Mouse (Mus musculus) midbrain, embryonic 14.5 days (tissue): ENCODE measurements around the gene Irak1bp1. TPM values are rescaled to one million over a fixed set of nuclear protein-coding genes. Genes with fewer than 3 reads are reported as not detected.

Experiments used
- ATAC-seq: fragments of 200-750 bp; cut with Nextera tagmentation; 2 replicates; pipeline ENCODE4 v1.8.0; 2017; ENCODE audit warnings: moderate number of reproducible peaks, moderate library complexity; ENCODE audit not compliant: low FRiP score, low TSS enrichment
- DNase-seq: peaks from one replicate; pipeline ENCODE4 v3.0.0-alpha.2; 2015
- H3K27ac ChIP-seq: fragments of 300-500 bp; sonication (generic); replicated peaks from 2 replicates; pipeline ENCODE4 v1.5.1; 2014; ENCODE audit warnings: mild to moderate bottlenecking, low read depth, low read length, moderate library complexity
- H3K27me3 ChIP-seq: fragments of 300-500 bp; sonication (generic); 2 replicates; pipeline ENCODE4 v1.6.1; 2014; ENCODE audit warnings: low read length, control low read depth, mixed read lengths; ENCODE audit not compliant: control insufficient read depth, insufficient read depth
- H3K36me3 ChIP-seq: fragments of 300-500 bp; sonication (generic); 2 replicates; pipeline ENCODE4 v1.6.1; 2014; ENCODE audit warnings: low read length, control low read depth; ENCODE audit not compliant: control insufficient read depth, insufficient read depth
- H3K4me1 ChIP-seq: fragments of 300-500 bp; sonication (generic); 2 replicates; pipeline ENCODE4 v1.6.1; 2014; ENCODE audit warnings: mild to moderate bottlenecking, antibody characterized with exemption, low read length, control low read depth; ENCODE audit not compliant: control insufficient read depth, insufficient read depth
- H3K4me2 ChIP-seq: fragments of 300-500 bp; sonication (generic); 2 replicates; pipeline ENCODE4 v1.6.1; 2014; ENCODE audit warnings: mild to moderate bottlenecking, low read length, moderate library complexity
- H3K4me3 ChIP-seq: fragments of 300-500 bp; sonication (generic); replicated peaks from 2 replicates; pipeline ENCODE4 v1.5.1; 2014; ENCODE audit warnings: low read depth, low read length
- H3K9ac ChIP-seq: fragments of 300-500 bp; sonication (generic); replicated peaks from 2 replicates; pipeline ENCODE4 v1.6.1; 2014; ENCODE audit warnings: mild to moderate bottlenecking, low read length, moderate library complexity
- H3K9me3 ChIP-seq: fragments of 300-500 bp; sonication (generic); 2 replicates; pipeline ENCODE4 v1.6.1; 2016; ENCODE audit warnings: low read length, control low read depth, mixed read lengths; ENCODE audit not compliant: control insufficient read depth
- WGBS: fragments of 180-500 bp; shearing (Covaris S2); extraction: QIAGEN DNeasy Blood & Tissue Kit; methylation state at CpG from one replicate; pipeline ENCODE4 v1.1.7; 2014; 5-methylcytosine and 5-hydroxymethylcytosine counted together
- polyA plus RNA-seq: library from polyadenylated mRNA; unstranded; fragments of >200 nt; fragmentation: Nextera tagmentation; extraction: Ambion mirVana; gene quantifications from 2 replicates; pipeline ENCODE4 v1.2.1, GENCODE M21; 2014

Irak1bp1 gene
- polyA plus RNA-seq = 39.2 and 42.4 TPM in 2 replicates

GRCm38 (mm10) chr9:82829007-82829689 lies at the start of gene Irak1bp1:
Irak1bp1 (plus strand) TSS chr9:82829540.
- Histone ChIP-seq H3K36me3 (no peaks in the 10 kb centered on the region), H3K27ac (peak within 1 kb of the TSS; percentile 96), H3K9ac (peak within 1 kb of the TSS; percentile 91), H3K4me2 (peak within 1 kb of the TSS; percentile 63), H3K9me3 (no peaks in the 10 kb centered on the region), H3K4me1 (peaks cover 19% of the 10 kb centered on the region), H3K4me3 (peak within 1 kb of the TSS; percentile 76), H3K27me3 (no peaks in the 10 kb centered on the region)
- no peak for DNase-seq
- WGBS = 10% methylated on average over 20 of the region's 20 CpGs
- ATAC-seq = peak; percentile 4

DNA sequence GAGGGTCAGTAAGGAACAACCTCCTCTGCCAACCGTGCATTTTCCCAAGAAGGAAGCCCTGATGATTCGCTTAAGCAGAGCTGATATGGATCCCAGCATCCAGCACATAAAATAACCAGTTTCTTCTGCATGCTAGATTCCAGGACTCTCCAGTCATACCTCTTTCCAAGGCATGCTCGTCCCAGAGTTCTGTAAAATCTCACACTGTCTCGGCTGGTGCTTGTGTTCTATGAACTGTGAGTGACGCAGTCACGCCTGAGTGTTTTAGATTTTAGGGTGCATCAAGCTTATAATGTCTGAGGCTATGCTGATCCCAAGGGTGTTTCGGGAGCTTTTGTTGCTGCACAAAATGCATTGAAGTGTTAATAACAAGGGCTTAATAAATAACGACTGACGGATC lies 41.0 kb upstream of the Irak1bp1 start:
- H3K9ac ChIP-seq = 0 out of 2 replicates have a peak overlapping the region, but pooled peaks have one; percentile 1
- 33% methylated on average over 9 of the region's 9 CpGs for WGBS

GRCm38 (mm10) chr9:82800360-82800759 lies 29.0 kb upstream of the Irak1bp1 start:
- 80% methylated on average over 8 of the region's 8 CpGs for WGBS

More for the DNA sequence above, 41.0 kb upstream of the Irak1bp1 start:
- no peak for ATAC-seq
- Histone ChIP-seq H3K9me3 (no peaks in the 10 kb centered on the region), H3K36me3 (no peaks in the 10 kb centered on the region), H3K27ac (no peak overlapping the region), H3K4me3 (no peak overlapping the region), H3K4me1 (no peaks in the 10 kb centered on the region), H3K4me2 (no peak overlapping the region), H3K27me3 (no peaks in the 10 kb centered on the region)
- peak; percentile 35 for DNase-seq

DNA sequence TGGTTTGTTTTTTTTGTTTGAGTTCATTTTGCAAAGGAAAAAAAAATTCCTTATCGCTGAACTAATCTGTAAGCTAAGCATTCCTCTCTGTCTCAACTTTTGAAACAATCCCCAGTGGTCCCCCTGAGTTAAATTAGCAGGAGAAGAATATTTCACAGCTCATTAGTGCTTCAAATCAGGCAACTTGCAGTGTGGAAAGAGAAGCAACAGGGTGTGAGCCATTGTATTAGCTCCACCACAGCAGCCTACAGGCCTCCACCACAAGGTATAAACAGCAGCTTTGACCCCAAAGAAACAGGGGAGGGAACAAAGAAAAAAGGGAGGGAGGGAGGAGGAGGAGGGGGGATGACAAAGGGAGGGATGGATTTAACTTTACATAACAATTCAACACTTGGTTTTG lies 22.2 kb upstream of the Irak1bp1 start:
- Histone ChIP-seq H3K9ac (no peak overlapping the region), H3K27ac (no peak overlapping the region), H3K4me1 (peaks cover 4% of the 10 kb centered on the region; the same call in 1 of the 2 replicates), H3K36me3 (no peaks in the 10 kb centered on the region), H3K9me3 (no peaks in the 10 kb centered on the region), H3K27me3 (no peaks in the 10 kb centered on the region), H3K4me3 (no peak overlapping the region), H3K4me2 (no peak overlapping the region)
- peak; percentile 22 for DNase-seq
- WGBS = 7% methylated on average over 1 of the region's 1 CpGs
- no peak for ATAC-seq

More at GRCm38 (mm10) chr9:82800360-82800759, 29.0 kb upstream of the Irak1bp1 start:
- Histone ChIP-seq H3K27me3 (no peaks in the 10 kb centered on the region), H3K36me3 (no peaks in the 10 kb centered on the region), H3K4me3 (no peak overlapping the region), H3K27ac (no peak overlapping the region), H3K9ac (no peak overlapping the region), H3K9me3 (no peaks in the 10 kb centered on the region), H3K4me1 (no peaks in the 10 kb centered on the region), H3K4me2 (no peak overlapping the region)
- DNase-seq (no peak), ATAC-seq (no peak)

- WGBS = 37% methylated on average over 5 of the region's 5 CpGs
- ATAC-seq (no peak), DNase-seq (no peak)
- Histone ChIP-seq H3K4me1 (peaks cover 4% of the 10 kb centered on the region; the same call in 1 of the 2 replicates), H3K9me3 (no peaks in the 10 kb centered on the region), H3K27me3 (no peaks in the 10 kb centered on the region), H3K36me3 (no peaks in the 10 kb centered on the region), H3K4me3 (no peak overlapping the region), H3K27ac (no peak overlapping the region), H3K9ac (no peak overlapping the region), H3K4me2 (no peak overlapping the region)
Observed at GRCm38 (mm10) chr9:82807635-82808034, 21.7 kb upstream of the Irak1bp1 start.

GRCm38 (mm10) chr9:82812172-82812963 lies 17.0 kb upstream of the Irak1bp1 start:
- no peak overlapping the region for H3K27ac ChIP-seq
- 48% methylated on average over 12 of the region's 12 CpGs for WGBS
- DNase-seq = peak; percentile 26

DNA sequence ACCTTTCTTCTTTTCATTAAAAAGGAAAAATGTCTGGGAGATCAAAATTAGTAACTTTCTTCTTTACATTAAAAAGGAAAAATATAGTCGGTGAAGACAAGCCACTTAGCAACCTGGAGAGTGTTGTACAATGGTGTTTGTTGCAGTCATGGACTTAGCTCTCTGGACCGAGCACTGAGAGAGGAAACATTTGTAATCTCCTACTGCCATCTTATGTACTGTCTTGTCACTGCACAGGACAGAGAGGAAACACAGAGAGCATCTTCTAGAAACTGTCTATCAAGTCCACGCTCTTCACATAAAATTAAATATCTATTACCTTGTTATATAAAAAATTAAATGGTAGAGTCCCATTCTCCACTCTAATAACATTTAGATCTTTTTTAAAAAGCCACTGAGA lies 14.8 kb upstream of the Irak1bp1 start:
- no peak overlapping the region for H3K4me2 ChIP-seq
- peak; percentile 74 for DNase-seq
- no peak overlapping the region for H3K4me3 ChIP-seq
- H3K27ac ChIP-seq = no peak overlapping the region
- H3K36me3 ChIP-seq = no peaks in the 10 kb centered on the region
- no peaks in the 10 kb centered on the region for H3K27me3 ChIP-seq
- no peak overlapping the region for H3K9ac ChIP-seq
- no peaks in the 10 kb centered on the region for H3K9me3 ChIP-seq
- no peaks in the 10 kb centered on the region for H3K4me1 ChIP-seq
- 59% methylated on average over 3 of the region's 3 CpGs for WGBS
- peak; percentile 50; the same call in 1 of the 2 replicates for ATAC-seq

More at GRCm38 (mm10) chr9:82812172-82812963, 17.0 kb upstream of the Irak1bp1 start:
- no peak overlapping the region for H3K9ac ChIP-seq
- peaks cover 4% of the 10 kb centered on the region; the same call in 1 of the 2 replicates for H3K4me1 ChIP-seq
- H3K4me2 ChIP-seq = no peak overlapping the region
- no peak overlapping the region for H3K4me3 ChIP-seq
- no peaks in the 10 kb centered on the region for H3K9me3 ChIP-seq
- no peak for ATAC-seq
- no peaks in the 10 kb centered on the region for H3K27me3 ChIP-seq
- no peaks in the 10 kb centered on the region for H3K36me3 ChIP-seq

GRCm38 (mm10) chr9:82815257-82815785 lies 14.0 kb upstream of the Irak1bp1 start:
- no peak for DNase-seq
- Histone ChIP-seq H3K9me3 (no peaks in the 10 kb centered on the region), H3K4me1 (no peaks in the 10 kb centered on the region), H3K27ac (no peak overlapping the region), H3K36me3 (no peaks in the 10 kb centered on the region), H3K4me3 (no peak overlapping the region), H3K27me3 (no peaks in the 10 kb centered on the region), H3K4me2 (no peak overlapping the region), H3K9ac (no peak overlapping the region)
- ATAC-seq = no peak
